Mouse (Mus musculus): Measurements from ENCODE around the gene Atp6v1g1. TPM values are rescaled to one million over a fixed set of nuclear protein-coding genes. Genes with fewer than 3 reads are reported as not detected.

Gene Atp6v1g1
- polyA plus RNA-seq, 1 experiment = 154 TPM

DNA sequence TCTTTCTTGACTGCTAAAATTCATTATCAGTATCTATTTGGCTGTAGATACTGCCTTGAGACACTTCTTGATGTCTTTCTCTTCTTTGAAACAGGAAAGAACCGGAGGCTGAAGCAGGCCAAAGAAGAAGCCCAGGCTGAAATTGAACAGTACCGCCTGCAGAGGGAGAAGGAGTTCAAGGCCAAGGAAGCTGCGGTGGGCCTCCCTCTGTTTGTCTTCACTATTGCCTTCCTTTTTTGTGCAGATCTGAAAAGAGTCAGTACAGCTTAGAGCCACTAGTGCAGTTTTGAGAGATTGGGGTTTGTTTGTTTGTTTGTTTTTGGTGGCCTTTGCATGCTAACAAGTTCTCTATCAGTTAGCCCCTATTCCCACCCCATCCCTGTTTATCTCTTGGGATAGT is 3.9 kb downstream of the Atp6v1g1 start:
- 54% methylated on average over 3 of the region's 3 CpGs for WGBS
- TF ChIP-seq POLR2A (IDR thresholded peaks at IDR 0.05; ENCODE audit: borderline replicate concordance, insufficient read depth, low read length) (no peak), CTCF (IDR thresholded peaks at IDR 0.05; ENCODE audit: borderline replicate concordance, insufficient read depth, low read depth, low read length) (no peak)
- no peaks in the 10 kb centered on the region for H3K27me3 ChIP-seq (ENCODE audit: control insufficient read depth, insufficient read depth, low read length)
- no peak overlapping the region for H3K4me3 ChIP-seq (replicated peaks; ENCODE audit: insufficient read depth, low read depth, low read length)
- peaks cover 10% of the 10 kb centered on the region for H3K4me1 ChIP-seq (ENCODE audit: control insufficient read depth, insufficient read depth, low read length)
- no peak for DNase-seq
- no peak overlapping the region for H3K27ac ChIP-seq (ENCODE audit: insufficient read depth, low read length)

DNA sequence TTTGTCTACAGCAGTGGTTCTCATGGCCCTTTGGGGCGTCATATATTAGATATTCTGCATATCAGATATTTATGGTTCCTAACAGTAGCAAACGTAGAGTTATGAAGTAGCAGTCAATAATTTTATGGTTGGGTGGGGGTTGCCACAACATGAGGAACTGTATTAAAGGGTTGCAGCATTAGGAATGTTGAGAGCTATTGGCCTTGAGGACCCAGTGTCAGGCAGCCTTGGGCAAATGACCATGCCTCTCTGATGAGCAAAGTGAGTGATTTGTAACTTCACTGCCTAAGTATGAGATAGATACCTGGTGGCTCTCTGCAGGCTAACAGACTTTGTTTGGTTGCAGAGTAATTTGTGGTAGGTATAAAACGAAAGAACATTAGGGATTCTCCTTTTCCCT is 6.3 kb downstream of the Atp6v1g1 start:
- no peak overlapping the region for H3K4me3 ChIP-seq (replicated peaks; ENCODE audit: insufficient read depth, low read depth, low read length)
- peaks cover 6% of the 10 kb centered on the region for H3K4me1 ChIP-seq (ENCODE audit: control insufficient read depth, insufficient read depth, low read length)
- TF ChIP-seq POLR2A (IDR thresholded peaks at IDR 0.05; ENCODE audit: borderline replicate concordance, insufficient read depth, low read length) (no peak), CTCF (IDR thresholded peaks at IDR 0.05; ENCODE audit: borderline replicate concordance, insufficient read depth, low read depth, low read length) (no peak)
- 92% methylated on average over 3 of the region's 3 CpGs for WGBS
- H3K27ac ChIP-seq (ENCODE audit: insufficient read depth, low read length) = no peak overlapping the region
- no peaks in the 10 kb centered on the region for H3K27me3 ChIP-seq (ENCODE audit: control insufficient read depth, insufficient read depth, low read length)
- no peak for DNase-seq

DNA sequence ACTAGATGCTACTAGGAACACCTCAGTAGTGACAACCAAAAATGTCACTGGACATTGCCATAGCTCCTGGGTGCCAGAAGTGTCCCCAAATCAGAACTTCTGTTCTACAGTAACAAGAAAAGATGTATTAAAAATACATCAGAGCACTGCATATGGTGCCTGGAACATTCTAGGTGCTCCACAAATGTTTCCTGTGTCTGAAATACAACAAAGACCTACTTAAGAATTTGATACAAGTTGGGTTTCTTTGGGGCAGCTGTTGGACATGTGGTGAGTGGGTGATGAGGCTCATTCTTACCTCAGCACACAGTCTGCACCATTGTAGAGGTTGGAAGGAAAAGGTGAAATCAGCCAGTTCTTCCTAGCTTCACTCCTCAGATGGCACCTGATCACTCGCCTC is 8.3 kb downstream of the Atp6v1g1 start:
- WGBS = 84% methylated on average over 1 of the region's 1 CpGs
- TF ChIP-seq CTCF (IDR thresholded peaks at IDR 0.05; ENCODE audit: borderline replicate concordance, insufficient read depth, low read depth, low read length) = no peak

DNA sequence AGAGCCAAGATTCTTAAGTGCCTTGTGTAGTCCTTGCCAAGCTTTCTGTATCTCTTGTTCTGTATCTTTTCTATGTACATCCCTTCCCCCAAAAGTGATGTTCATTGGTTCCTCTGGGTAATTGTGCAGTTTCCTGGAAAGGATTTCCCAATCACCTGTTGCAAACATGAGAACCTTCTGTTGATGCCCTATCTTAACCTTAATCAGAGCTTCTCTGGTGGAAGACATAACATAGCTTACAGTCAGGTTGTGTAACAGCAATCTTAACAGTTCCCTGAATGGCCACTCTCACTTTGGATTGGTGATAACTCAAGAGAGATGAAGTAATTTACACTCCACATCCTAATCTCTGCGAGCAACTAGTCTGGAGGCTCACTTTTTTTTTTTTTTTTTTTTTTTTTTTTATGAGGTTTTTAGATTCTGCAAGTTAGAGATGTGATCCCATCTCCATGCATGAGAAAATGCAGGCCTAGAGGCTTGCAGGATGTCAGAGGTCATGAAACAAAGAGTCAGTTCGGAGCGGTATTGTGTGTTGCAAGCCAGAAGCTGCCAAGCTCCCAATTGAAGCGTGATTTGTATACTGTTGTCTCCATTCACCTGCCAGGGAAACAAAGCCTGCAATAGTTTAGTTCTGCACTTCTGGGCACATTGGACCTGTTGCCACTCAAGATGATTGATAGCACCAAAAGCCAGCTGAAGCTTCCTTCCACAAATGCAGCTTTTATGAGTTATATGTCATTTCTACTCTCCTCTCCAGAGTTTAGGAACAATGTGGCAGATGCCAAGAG is 9.4 kb downstream of the Atp6v1g1 start:
- H3K27me3 ChIP-seq (ENCODE audit: control insufficient read depth, insufficient read depth, low read length) = no peaks in the 10 kb centered on the region
- TF ChIP-seq CTCF (IDR thresholded peaks at IDR 0.05; ENCODE audit: borderline replicate concordance, insufficient read depth, low read depth, low read length) (no peak), POLR2A (IDR thresholded peaks at IDR 0.05; ENCODE audit: borderline replicate concordance, insufficient read depth, low read length) (no peak)
- 54% methylated on average over 4 of the region's 4 CpGs for WGBS
- DNase-seq = no peak
- no peak overlapping the region for H3K4me3 ChIP-seq (replicated peaks; ENCODE audit: insufficient read depth, low read depth, low read length)
- 0 out of 2 replicates have a peak, but pooled peaks cover 4% of the 10 kb centered on the region for H3K4me1 ChIP-seq (ENCODE audit: control insufficient read depth, insufficient read depth, low read length)
- H3K27ac ChIP-seq (ENCODE audit: insufficient read depth, low read length) = no peak overlapping the region

More for the DNA sequence above, 8.3 kb downstream of the Atp6v1g1 start:
- Histone ChIP-seq H3K4me3 (replicated peaks; ENCODE audit: insufficient read depth, low read depth, low read length) (no peak overlapping the region), H3K4me1 (ENCODE audit: control insufficient read depth, insufficient read depth, low read length) (peaks cover 7% of the 10 kb centered on the region), H3K27me3 (ENCODE audit: control insufficient read depth, insufficient read depth, low read length) (no peaks in the 10 kb centered on the region), H3K27ac (ENCODE audit: insufficient read depth, low read length) (no peak overlapping the region)
- DNase-seq = no peak

DNA sequence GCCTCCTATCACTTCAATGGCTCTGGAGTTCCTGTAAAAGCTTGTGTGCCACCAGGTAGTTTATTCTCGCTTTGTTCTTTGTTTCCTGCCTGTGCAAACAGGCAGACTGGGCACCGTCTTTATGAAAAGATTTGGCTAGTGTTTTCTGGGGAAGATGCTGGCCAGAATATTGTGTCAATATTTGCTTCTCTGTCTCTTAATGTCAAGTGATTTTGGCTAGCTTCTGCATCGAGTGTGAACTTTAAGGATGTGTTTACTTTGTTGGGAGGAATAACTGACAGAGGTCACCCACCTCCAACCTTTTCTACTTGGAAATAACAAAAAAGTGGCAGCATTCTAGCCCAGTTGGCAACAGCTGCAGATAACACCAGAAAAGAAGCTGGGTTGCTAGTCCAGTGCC is 10.0 kb downstream of the Atp6v1g1 start:
- DNase-seq = no peak
- Histone ChIP-seq H3K27ac (ENCODE audit: insufficient read depth, low read length) (no peak overlapping the region), H3K27me3 (ENCODE audit: control insufficient read depth, insufficient read depth, low read length) (no peaks in the 10 kb centered on the region), H3K4me1 (ENCODE audit: control insufficient read depth, insufficient read depth, low read length) (peaks cover 9% of the 10 kb centered on the region), H3K4me3 (replicated peaks; ENCODE audit: insufficient read depth, low read depth, low read length) (no peak overlapping the region)
- WGBS = 52% methylated on average over 3 of the region's 3 CpGs
- TF ChIP-seq CTCF (IDR thresholded peaks at IDR 0.05; ENCODE audit: borderline replicate concordance, insufficient read depth, low read depth, low read length) = no peak
- no peak for TF ChIP-seq POLR2A (IDR thresholded peaks at IDR 0.05; ENCODE audit: borderline replicate concordance, insufficient read depth, low read length)

DNA sequence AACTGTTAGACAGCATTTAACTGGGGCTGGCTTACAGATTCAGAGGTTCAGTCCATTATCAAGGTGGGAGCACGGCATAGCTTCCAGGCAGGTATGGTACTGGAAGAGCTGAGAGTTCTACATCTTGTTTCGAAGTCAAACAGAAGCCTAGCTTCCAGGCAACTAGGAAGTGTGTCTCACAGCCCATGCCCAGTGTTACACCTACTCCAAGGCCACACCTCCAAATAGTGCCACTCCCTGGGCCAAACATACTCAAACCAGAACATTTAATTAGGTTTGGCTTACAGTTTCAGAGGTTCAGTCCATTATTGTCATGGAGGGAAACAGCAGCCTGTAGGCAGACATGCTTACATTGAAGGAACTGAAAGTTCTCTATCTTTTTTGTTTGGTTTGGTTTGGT is 10.5 kb downstream of the Atp6v1g1 start:
- H3K4me3 ChIP-seq (replicated peaks; ENCODE audit: insufficient read depth, low read depth, low read length) = no peak overlapping the region
- WGBS = 95% methylated on average over 2 of the region's 2 CpGs
- H3K4me1 ChIP-seq (ENCODE audit: control insufficient read depth, insufficient read depth, low read length) = peaks cover 11% of the 10 kb centered on the region
- DNase-seq = no peak
- H3K27ac ChIP-seq (ENCODE audit: insufficient read depth, low read length) = no peak overlapping the region
- H3K27me3 ChIP-seq (ENCODE audit: control insufficient read depth, insufficient read depth, low read length) = no peaks in the 10 kb centered on the region
- no peak for TF ChIP-seq POLR2A (IDR thresholded peaks at IDR 0.05; ENCODE audit: borderline replicate concordance, insufficient read depth, low read length)
- no peak for TF ChIP-seq CTCF (IDR thresholded peaks at IDR 0.05; ENCODE audit: borderline replicate concordance, insufficient read depth, low read depth, low read length)

DNA sequence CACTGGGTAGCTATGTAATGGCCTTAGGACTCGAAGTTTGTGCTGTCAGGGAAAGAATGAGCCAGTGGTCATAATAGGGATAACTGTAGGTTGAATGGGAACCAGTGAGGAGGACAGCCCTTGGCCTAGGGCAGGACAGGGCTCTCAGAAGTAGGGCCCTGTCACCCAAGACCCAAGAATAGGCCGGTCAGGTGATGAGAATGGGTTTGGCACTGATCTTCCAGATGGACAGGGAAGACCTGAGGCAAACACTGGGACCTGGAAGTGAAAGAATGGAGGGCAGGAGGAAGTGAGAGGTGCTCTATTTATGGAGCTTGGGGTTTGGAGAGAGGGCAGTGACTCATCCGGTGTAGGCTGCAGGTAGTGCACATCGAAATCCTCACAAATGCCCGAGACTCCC is 12.1 kb downstream of the Atp6v1g1 start:
- 71% methylated on average over 5 of the region's 5 CpGs for WGBS
- Histone ChIP-seq H3K27ac (ENCODE audit: insufficient read depth, low read length) (no peak overlapping the region), H3K4me3 (replicated peaks; ENCODE audit: insufficient read depth, low read depth, low read length) (no peak overlapping the region), H3K27me3 (ENCODE audit: control insufficient read depth, insufficient read depth, low read length) (no peaks in the 10 kb centered on the region), H3K4me1 (ENCODE audit: control insufficient read depth, insufficient read depth, low read length) (peaks cover 11% of the 10 kb centered on the region)
- no peak for TF ChIP-seq POLR2A (IDR thresholded peaks at IDR 0.05; ENCODE audit: borderline replicate concordance, insufficient read depth, low read length)
- no peak for TF ChIP-seq CTCF (IDR thresholded peaks at IDR 0.05; ENCODE audit: borderline replicate concordance, insufficient read depth, low read depth, low read length)
- DNase-seq = peak in 1 of 2 experiments; percentile 12

Data from cerebellum, adult 2 months (tissue).